Mouse (Mus musculus): ENCODE results near the gene Gm10803.

GRCm38 (mm10) chr2:93608800-93609199, 48.4 kb downstream of the Gm10803 start:
- TF ChIP-seq POLR2AphosphoS2 (IDR thresholded peaks at IDR 0.05; ENCODE audit: low read depth, low read length) (no peak), GABPA (IDR thresholded peaks at IDR 0.05; ENCODE audit: insufficient replicate concordance, low read depth, low read length) (no peak), CHD2 (IDR thresholded peaks at IDR 0.05; ENCODE audit: low read length) (no peak), ZC3H11A (IDR thresholded peaks at IDR 0.05; ENCODE audit: low read depth, low read length) (no peak), E2F4 (IDR thresholded peaks at IDR 0.05; ENCODE audit: insufficient replicate concordance, low read depth, low read length) (no peak), POLR2A (IDR thresholded peaks at IDR 0.05; ENCODE audit: low read depth, low read length) (no peak), RCOR1 (conservative IDR thresholded peaks at IDR 0.05; ENCODE audit: low read depth, low read length) (no peak), ELF1 (IDR thresholded peaks at IDR 0.05; ENCODE audit: low read depth, low read length) (no peak)
